Mouse (Mus musculus): ENCODE data around the gene Clta. TPM values are rescaled to one million over a fixed set of nuclear protein-coding genes. Genes with fewer than 3 reads are reported as not detected.

Clta gene
- polyA plus RNA-seq (2017; shearing (Covaris generic)) = 100 to 1,000 TPM in 1 of 3 experiments, 10 to 100 TPM in 2; 89.3 to 100 (median 91.5) TPM

DNA sequence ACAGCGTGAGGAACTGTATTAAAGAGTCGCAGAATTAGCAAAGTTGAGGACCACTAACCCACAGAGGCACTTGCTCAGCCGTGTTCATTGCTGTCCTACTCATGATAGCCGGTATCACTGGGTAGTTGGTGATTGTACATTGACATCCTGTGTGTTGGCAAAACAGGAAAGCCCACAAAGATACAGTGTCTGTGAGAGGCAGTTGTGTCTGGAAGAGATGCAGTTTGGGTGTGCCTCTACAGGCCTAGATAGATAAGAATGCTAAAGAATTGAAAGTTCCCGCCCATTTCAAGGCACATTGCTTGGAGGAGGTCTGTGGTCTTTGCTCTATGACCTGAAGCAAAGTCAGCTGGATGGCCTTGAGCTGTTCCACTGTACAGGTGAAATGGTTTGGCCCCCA, at the start of gene Clta:
TSS of gene Clta (plus strand) at position 327 of the 400 bp plus-strand sequence.
- no peak for ATAC-seq

DNA sequence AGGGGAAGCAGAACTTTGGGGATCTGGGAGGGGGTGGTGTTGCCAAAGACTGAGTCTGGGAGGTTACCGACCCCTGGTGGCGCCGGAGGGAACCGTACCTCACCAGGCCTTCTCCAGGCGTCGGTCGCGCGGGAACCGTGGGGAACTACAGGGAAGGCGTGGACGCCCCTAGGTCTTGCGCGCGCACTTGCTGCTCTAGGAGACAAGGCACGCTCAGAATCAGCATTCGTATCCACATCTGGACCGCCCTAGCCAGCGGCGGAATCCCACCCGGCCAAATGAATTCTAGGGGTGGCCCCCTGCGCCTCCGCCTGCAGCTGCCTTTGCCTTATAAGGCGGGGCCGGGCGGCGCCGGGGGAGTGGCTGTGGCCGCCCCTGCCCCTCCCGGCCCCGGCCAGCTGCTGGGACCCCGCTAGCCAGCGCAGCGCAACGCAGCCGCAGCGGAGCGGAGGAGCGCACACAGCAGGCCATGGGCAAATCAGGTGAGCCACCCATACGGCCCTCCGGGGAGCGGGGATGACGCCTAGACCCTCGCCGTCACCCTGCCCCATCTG, 46.9 kb upstream of the Clta start, which contains the start of gene Glipr2:
TSS of gene Glipr2 (plus strand) at position 110 of the 554 bp plus-strand sequence.
- peak; percentile 76 for ATAC-seq

DNA sequence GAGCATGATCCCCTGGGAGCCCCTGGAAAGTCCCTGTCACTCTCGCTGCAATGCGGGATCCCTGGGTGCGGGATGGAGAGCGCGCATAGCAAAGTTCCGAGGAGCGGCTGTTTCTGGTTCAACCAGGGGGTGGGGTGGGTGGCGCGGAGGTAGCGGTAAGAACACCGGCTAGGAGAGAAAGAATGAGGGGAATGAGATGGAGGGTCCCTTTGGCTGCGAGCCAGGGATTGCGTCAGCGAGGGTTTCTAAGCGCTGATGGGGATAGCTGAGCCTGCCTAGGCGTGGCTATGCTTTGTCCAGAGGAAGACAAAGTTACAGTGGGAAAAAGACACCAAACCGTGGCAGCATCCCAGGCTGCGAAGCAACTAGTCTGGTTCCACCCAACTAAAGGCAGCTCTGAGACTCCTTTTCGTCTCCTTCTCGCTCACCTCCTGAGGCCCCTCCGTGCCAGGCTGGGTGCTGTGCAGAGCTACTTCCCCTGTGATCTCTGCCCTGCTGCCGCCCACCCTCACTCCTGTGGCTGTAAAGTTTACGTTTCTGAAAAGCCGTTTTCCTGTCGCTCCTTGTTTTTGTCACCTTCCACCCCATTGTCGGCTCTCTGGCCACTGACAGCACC, 46.3 kb upstream of the Clta start:
- peak; percentile 16 for ATAC-seq

DNA sequence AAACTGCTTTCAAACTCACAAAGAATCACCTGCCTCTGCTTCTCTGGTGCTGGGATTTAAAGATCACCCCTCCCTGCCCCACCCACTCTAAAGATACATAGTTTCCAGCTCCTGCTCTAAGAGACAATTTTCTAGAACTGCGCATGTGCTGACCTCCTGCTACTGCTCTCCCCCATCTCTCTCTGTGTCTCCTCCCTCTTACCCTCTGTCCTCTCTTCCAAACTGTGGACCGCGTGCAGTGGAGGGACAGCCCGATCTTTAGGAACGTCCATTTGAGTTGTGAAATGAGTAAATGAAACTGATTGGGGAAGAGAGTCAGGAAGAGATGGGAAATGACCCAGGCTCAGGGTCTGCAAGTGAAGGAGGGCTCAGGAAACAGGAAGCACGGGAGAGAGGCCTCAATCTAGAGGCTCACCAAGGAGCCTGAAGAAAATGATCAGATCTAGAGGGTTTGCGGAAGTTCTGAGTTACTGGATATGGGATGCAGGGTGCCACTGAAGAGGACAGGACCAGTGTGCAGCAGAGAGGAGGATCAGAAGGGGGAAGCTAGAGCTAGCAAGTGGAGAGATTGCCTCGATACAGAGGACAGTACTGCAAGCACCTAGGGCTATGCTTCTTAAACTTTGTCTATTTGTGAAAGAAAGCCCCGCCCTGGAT, 44.6 kb upstream of the Clta start:
- ATAC-seq = peak; percentile 5

DNA sequence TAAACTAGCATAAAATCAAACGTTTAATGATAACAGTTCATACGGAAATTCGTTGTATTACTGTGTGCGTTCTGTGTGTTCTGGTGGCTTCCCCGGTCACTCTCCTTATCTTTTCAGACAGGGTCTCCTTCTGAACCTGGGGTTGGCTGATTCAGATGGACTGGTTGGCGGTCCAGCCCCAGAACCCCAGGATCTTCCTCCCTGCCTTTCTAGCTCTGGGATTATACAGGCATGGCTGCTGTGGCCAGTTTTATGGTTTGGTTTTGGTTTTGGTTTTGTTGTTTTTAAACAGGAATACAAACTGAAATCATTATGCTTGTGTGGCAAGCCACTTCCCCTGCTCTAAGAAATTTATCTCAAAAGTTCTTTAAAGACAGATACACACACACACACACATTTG, 44.0 kb upstream of the Clta start:
- ATAC-seq = peak; percentile 49

DNA sequence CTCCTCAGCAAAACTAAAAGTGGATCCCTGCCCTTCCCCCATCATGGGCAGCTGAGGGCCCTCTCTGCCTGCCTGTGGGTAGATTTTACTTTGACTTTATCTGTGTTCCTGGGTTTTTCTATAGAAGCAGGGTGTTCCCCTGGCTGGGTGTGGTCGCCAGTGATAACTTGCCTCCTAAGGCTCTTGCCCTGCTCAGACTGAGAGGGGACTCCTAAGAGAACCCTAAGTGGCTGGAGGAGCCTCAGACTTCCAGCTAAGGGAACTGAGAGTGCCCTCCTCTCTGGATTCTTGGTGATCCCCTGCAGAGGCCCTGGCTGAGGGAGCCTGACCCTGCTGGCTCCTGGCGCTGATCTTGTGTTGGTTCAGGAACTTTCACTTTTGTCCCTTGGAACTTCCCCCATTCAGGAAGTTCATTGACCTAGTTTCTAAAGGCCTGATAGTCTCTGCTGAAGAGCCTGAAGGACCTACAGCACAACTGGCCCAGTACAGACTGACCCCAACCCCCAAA, 39.9 kb upstream of the Clta start:
- peak; percentile 11 for ATAC-seq

DNA sequence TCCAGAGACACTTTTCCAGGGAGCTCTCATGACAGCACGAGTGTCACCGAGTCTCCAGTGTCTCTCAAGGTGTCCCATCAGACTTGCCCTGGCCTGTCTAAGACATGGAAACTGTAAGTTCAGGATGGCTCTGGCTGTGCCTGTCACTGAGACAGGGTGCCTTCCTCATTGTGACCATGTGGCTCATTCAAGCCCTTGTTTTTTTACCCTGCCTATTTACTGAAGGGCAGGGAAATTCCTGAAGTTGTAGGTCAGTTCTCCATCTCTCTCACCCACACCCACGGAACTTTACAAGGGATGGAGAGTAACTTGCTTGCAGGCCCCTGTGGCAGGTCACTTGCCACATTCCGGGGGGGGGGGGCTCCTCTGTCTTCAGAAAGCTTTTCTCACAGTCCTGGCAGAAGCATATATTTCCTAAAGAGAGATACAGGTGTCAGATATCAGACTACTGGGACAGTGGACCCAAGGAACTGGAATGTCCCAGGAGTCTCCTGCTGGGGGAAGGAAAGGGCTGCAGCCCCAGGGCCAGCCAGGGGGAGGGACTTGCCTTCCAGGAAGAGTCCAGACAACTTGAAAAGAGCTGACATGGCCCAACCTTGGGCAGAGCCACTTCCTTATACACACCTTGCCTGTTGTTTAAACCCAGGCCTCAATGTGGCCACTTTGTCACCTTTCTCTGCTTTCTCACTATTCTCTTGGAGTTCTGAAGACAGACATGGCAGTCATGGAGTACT, 39.1 kb upstream of the Clta start:
- ATAC-seq = no peak

DNA sequence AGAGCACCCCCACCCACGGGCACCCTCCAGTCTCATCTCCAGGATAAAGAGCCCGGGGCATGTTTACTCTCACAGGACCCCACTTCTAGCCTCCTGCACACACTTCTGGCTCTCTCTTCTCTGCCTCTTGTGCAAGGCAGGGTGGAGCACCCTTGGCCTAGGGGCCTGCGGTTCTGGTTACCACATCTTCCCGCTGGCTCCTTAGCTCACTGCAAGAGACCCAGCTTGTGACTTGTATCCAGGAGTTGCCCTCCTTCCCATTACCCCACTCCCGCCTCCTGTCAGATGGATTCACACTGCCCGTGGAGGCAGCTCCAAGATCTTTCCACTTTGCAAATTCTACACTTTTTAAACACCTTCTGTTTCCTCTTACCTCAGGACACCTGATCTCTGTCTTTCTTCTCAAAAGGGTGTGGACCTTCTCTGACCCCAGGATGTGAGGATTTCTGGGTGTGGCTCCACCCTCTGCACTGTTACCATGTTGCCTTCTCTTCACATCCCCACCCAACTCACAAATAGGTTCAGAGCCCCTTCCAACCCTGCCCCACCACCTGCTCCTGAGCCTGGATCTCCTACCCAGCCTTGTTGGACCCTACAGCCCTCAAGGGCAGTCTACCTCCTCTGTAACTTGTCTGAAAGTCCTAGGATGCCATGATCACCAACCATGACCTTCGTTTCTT, 38.3 kb upstream of the Clta start:
- peak; percentile 36 for ATAC-seq

DNA sequence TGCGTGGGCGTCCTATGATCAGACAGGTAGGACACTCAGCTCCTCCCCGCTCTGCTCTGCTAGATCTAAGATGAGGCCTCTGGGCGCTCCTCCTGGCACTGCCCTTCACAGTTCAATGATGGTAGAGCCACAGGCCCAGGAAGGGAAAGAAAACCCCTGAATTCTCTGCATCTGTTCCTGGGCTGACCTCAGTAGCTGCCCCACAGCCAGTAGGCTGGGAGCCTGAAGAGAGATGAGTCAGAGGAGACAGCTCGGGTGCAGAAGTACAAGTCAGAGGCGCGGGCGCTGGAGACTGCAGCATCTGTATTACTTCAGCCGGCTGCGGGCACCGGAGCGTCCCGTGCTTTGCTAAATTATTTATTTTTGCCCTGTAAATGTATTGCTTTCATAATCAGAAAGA, 35.6 kb upstream of the Clta start:
- no peak for ATAC-seq

DNA sequence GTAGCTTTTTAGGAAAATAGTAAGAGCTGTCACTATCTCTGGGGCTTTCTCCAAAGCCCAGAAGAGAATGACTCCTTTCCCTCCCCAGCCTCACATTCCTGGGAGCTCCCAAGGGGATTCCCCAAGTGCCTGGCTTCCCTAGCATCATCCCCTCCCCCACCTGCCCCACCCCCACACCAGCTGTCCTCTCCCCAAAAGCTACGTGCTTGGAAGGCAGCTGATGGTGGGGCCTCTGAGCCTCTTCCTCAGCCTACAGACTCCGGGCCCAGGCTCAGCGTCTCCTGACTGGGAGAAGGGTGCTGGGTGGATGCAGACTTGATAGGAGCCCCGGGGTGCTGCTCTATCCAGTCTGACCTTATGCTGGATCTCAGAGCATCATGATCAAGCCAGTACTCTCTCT, 34.9 kb upstream of the Clta start:
- ATAC-seq = no peak

DNA sequence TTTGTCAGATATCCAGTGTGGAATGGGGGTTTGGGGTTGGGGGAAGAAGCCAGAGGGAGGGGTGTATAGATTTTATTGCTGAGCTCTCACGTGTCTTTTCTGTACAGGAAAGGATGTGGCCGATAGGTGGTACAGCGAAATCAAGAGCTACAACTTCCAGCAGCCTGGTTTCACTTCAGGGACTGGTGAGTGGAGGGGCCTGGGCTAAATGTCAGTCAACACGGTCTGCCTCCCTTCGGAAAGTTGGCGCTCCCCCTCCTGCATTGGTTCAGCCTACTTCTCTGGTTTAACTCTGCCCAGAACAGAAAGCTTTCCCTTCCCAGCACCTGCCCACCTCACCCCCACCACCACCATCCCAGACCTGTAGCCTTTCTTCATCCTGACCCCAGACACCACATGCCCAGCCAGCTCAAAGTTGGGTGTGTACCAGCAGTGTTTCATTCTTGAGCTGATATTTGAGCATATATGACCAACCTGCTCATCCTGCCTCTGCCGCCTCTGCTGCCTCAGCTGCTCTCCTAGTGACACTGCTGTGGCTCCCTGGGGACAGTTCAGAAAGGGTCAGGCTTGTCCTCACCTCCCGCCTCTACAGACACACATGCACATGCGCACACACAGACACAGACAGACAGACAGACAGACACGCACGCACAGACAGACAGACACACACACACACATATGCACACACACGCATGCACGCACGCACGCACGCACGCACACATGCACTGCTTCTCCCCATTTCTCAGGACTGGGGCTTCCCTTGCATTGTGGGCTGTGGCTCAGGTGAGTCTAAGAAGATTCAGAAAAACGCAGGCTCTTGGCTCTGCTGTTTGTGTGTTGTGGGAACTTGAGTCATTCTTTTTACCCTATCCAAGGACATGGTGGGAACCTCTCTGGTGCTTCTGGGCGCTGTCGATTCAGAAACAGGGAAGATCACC, 33.6 kb upstream of the Clta start:
- peak; percentile 33 for ATAC-seq

DNA sequence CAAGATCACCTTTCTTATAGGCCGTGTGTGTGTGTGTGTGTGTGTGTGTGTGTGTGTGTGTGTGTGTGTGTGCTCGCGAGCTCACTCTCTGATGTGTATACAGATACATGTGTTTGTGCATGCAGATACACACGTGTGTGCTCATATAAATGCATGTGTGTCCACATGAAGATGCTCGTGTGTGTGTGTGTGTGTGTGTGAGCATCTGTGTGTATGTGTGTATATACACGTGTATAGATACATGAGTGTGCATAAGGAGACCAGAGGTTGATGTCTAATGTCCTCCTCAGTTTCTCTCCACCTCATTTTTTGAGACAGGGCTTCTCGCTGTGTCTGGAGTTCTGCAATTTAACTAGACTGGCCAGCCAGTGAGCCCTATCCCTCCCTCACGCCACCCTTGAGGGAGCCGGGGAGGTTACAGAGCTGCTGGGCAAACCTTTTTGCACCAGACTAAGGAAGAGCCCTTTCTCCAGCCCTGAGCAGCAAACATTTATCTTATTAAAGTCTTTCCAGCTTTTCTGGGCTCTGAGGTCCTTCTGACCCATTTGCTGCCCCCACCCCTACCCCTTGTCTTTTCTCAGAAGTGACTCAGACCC, 32.6 kb upstream of the Clta start:
- no peak for ATAC-seq

DNA sequence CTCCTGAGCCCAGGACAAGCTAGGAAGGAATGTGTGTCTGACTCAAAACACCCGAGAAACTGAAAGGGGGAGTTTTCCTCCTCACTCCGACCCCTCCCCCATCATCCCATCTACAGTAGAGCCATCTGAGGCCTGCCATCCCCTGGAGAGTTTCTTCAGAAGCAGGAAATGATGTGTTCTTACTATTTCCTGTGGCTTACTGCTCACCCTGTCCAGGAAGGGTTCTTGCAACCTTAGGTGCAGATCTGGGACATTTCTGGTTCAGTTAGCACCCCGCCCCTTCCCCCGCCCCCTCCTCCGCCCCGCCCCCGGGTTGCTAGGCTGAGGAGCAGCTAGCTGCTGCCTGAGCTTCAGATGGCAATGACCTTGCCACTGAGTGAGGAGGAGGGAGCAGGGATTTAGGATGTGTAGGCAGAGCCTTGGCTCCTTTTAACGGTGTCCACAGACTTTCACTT, 32.1 kb upstream of the Clta start:
- peak; percentile 82 for ATAC-seq

DNA sequence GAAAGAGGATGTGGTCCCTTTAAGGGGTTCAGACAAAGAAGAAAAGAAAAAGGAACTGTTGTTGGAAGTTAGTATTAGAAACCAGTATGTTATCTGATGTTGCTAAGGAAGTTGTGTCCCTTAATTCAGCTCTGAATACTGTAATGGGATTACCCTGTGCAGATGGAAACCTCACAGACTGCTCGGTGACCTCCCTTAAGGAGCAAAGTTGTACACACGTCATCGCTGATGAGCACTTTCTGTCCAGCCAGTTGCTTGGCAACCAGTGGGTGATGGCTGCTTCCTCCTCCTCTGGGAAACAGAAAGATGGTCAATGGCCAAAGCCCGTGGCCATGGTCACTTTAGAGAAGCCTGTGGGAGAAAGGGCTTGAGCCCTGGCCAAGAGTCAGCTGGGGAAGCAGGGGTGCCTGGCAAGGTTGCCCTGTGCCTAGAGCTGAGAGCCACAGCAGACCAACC, 30.7 kb upstream of the Clta start:
- peak; percentile 66 for ATAC-seq

DNA sequence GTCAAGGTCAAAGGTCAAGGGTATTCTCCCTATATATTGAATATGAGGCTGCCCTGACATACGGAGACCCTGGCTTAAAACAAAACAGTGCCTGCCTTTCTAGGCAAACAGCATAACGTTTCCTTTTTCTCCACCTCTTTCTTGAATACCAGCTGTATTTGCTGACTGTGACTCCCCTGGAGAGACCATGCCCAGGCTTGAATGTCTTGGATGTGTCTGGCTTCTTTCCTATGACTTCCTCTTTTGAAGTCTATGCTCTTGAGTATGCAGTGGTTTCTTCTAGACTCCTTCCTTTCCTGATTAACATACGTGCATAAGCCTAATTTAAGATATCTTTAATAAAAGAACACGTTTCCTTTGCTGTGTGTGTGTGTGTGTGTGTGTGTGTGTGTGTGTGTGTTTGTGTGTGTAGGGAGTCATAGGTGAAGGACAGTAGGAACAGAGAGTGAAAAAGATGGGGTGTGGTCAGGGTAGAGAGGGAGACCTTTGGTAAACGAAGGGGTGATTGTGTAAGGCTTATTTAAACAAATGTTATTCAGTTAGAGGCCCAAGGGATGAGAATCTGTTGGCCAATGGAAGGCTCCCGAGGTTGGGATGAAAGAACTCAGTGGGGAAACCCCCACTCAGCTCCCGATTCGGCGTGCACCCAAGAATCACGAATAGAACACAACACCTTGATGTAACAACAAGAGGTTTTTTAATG, 29.2 kb upstream of the Clta start:
- ATAC-seq = no peak

DNA sequence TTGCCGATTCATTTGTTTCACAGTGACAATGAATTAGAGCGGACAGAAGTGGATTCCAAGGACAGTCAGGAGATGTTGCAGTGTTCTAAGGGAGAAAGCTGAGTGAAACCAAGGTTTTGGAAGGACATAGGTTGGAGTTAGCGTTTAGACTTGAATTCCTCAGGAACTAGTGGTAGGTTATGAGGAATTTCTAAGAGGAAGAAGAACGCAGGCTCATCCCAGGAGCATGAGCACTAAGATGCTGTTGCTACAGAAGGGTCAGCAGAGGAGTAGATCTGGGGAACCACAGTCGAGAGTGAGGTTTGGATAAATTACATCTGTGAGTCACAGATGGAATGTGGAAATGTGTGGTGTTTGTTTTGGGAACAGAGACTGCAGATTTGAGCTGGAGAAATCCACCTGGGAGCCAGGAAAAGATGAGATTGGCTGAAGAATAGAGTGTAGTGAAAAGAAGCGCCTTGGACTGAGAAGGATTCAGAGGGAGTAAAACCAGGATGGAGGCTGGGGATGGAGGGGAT, 28.0 kb upstream of the Clta start:
- ATAC-seq = no peak

DNA sequence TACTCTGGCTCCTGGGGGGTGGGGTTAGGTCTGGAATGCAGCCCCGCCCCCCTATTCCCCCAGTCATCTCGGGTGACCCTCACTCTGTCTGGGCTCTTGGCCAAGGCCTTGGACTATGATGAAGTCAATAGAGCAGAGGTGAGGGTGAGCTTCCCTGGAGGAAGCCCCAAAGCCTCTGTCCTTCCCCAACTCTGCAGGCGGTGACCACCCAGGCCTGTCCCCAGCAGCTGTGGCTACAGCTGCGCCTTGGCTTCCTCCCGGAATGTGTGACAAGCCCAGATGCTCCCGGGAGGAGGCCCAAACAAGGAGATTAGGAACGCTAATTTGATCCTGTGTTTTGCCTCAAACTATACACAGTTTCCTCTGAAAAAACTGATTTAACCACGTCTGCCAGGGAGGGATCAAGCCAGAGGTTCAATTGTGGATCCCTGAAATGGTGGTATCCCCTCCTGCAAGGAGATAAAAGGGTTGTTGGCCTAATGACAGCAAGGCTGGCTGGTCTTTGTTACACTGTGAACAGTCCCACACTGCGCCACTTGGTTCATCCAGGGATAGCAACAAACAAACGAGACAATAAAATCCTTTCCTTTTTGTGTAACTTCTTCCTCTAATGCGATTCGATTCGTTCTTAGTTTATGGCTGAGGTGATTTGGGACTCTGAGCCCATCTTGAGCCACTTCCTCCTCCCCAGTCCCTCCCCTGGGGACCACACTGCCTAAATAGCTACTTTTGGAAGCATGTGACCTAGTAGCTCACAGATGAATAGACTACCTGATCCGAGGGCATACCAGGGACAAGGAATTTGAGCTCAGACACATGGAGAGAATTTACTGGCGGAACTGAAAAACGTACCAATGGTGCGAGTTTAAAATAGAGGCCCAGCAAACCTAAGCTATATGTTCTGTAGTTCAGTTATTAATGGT, 25.5 kb upstream of the Clta start:
- ATAC-seq = no peak

DNA sequence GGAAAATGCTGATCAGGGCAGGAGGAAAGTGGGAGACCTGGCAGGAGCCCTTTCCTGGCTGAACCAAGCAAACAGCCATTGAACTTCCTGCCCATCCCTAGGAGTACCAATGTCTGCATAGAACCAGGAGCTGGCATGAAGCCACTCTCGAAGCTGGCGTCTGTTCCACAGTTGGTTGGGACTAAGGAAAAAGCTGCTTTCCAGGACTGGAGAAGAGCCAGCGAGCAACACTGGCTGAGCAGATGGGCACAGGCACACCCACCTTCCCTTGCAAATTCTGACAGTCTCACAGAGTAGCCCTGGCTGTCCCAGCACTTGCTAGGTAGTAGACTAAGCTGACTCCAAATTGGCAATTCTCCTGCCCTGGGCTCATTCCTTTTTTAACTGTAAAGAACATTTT, 24.5 kb upstream of the Clta start:
- no peak for ATAC-seq

DNA sequence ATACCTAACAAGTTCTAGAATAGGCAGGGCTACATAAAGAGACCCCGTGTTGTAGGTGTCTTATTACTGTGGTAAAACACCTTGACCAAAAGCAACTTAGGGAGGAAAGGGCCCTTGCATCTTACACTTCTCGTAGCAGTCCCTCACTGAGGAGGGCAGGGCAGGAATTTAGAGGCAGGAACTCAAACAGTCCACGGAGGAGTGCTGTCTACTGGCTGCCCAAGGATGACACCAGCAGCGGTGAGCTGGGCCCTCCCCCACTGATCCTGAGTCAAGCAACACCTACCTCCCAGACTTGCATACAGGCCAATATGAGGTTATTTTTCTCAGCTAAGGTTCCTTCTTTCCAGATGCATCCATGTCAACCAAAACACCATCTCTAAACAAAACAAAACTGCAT, 24.0 kb upstream of the Clta start:
- no peak for ATAC-seq

All from inflammation-experienced regulatory T-cells, adult 6 months (primary cell).